Mouse (Mus musculus) stomach, embryonic 15.5 days (tissue): Measurements from ENCODE around the gene Mylk4. TPM values are rescaled to one million over a fixed set of nuclear protein-coding genes. Genes with fewer than 3 reads are reported as not detected.

Experiments
- ATAC-seq: fragments of 200-750 bp; cut with Nextera tagmentation; 2 replicates; pipeline ENCODE4 v1.8.0; 2017; ENCODE audit warnings: low read depth, moderate number of reproducible peaks, moderate TSS enrichment; ENCODE audit not compliant: insufficient read depth, low FRiP score
- H3K27ac ChIP-seq: fragments of 300-500 bp; sonication (generic); 2 replicates; pipeline ENCODE4 v1.5.1; 2015; ENCODE audit warnings: mild to moderate bottlenecking, inconsistent platforms
- H3K27me3 ChIP-seq: fragments of 300-500 bp; sonication (generic); replicated peaks from 2 replicates; pipeline ENCODE4 v1.6.1; 2015; ENCODE audit warnings: inconsistent platforms
- H3K36me3 ChIP-seq: fragments of 300-500 bp; sonication (generic); 2 replicates; pipeline ENCODE4 v1.6.1; 2015; ENCODE audit warnings: inconsistent platforms
- H3K4me1 ChIP-seq: fragments of 300-500 bp; sonication (generic); 2 replicates; pipeline ENCODE4 v1.6.1; 2015; ENCODE audit warnings: inconsistent platforms
- H3K4me2 ChIP-seq: fragments of 300-500 bp; sonication (generic); 2 replicates; pipeline ENCODE4 v1.6.1; 2015; ENCODE audit warnings: mild to moderate bottlenecking, inconsistent platforms
- H3K4me3 ChIP-seq: fragments of 300-500 bp; sonication (generic); replicated peaks from 2 replicates; pipeline ENCODE4 v1.5.1; 2015; ENCODE audit warnings: inconsistent platforms
- H3K9ac ChIP-seq: fragments of 300-500 bp; sonication (generic); 2 replicates; pipeline ENCODE4 v1.6.1; 2015; ENCODE audit warnings: inconsistent platforms
- H3K9me3 ChIP-seq: fragments of 300-500 bp; sonication (generic); 2 replicates; pipeline ENCODE4 v1.6.1; 2016; ENCODE audit warnings: inconsistent platforms
- WGBS: fragments of 180-500 bp; shearing (Covaris S2); methylation state at CpG from one replicate; pipeline ENCODE4 v1.1.7; 2015; 5-methylcytosine and 5-hydroxymethylcytosine counted together
- polyA plus RNA-seq: library from polyadenylated mRNA; unstranded; fragments of >200 nt; fragmentation: Nextera tagmentation; extraction: Ambion mirVana; gene quantifications from 2 replicates; pipeline ENCODE4 v1.2.1, GENCODE M21; 2015

The Mylk4 gene
- polyA plus RNA-seq, 1 experiment from 2014 or later, result 0.24 TPM

GRCm38 (mm10) chr13:32701564-32701963 lies 82.2 kb downstream of the Mylk4 start:
- H3K9ac ChIP-seq, result no peak overlapping the region
- WGBS, result 54% methylated on average over 1 of the region's 1 CpGs
- H3K27me3 ChIP-seq, result no peaks in the 10 kb centered on the region
- H3K4me3 ChIP-seq, result no peak overlapping the region
- H3K27ac ChIP-seq, result no peak overlapping the region
- no peaks in the 10 kb centered on the region for H3K9me3 ChIP-seq
- 0 out of 2 replicates have a peak, but pooled peaks cover 1% of the 10 kb centered on the region for H3K4me1 ChIP-seq
- no peak overlapping the region for H3K4me2 ChIP-seq
- H3K36me3 ChIP-seq, result no peaks in the 10 kb centered on the region
- no peak for ATAC-seq

GRCm38 (mm10) chr13:32699376-32699775 lies 84.4 kb downstream of the Mylk4 start:
- no peak overlapping the region for H3K4me2 ChIP-seq
- no peaks in the 10 kb centered on the region for H3K9me3 ChIP-seq
- no peaks in the 10 kb centered on the region for H3K36me3 ChIP-seq
- 88% methylated on average over 1 of the region's 1 CpGs for WGBS
- no peak overlapping the region for H3K9ac ChIP-seq
- H3K4me3 ChIP-seq, result no peak overlapping the region
- no peaks in the 10 kb centered on the region for H3K27me3 ChIP-seq
- ATAC-seq, result no peak
- no peak overlapping the region for H3K27ac ChIP-seq
- H3K4me1 ChIP-seq, result no peaks in the 10 kb centered on the region

- no peaks in the 10 kb centered on the region for H3K27me3 ChIP-seq
- H3K4me3 ChIP-seq, result no peak overlapping the region
- WGBS, result 94% methylated on average over 3 of the region's 3 CpGs
- no peak for ATAC-seq
- no peak overlapping the region for H3K9ac ChIP-seq
- no peak overlapping the region for H3K27ac ChIP-seq
- H3K4me2 ChIP-seq, result no peak overlapping the region
- H3K9me3 ChIP-seq, result no peaks in the 10 kb centered on the region
- H3K4me1 ChIP-seq, result no peaks in the 10 kb centered on the region
- H3K36me3 ChIP-seq, result no peaks in the 10 kb centered on the region
Measured at GRCm38 (mm10) chr13:32698956-32699355, 84.8 kb downstream of the Mylk4 start.

GRCm38 (mm10) chr13:32693886-32694455 lies 89.8 kb downstream of the Mylk4 start:
- Histone ChIP-seq H3K27me3 (no peaks in the 10 kb centered on the region), H3K4me1 (no peaks in the 10 kb centered on the region), H3K4me2 (no peak overlapping the region), H3K9ac (no peak overlapping the region), H3K4me3 (no peak overlapping the region), H3K36me3 (no peaks in the 10 kb centered on the region), H3K9me3 (no peaks in the 10 kb centered on the region), H3K27ac (no peak overlapping the region)
- ATAC-seq, result no peak
- 82% methylated on average over 6 of the region's 6 CpGs for WGBS

- Histone ChIP-seq H3K9ac (no peak overlapping the region), H3K27me3 (no peaks in the 10 kb centered on the region), H3K4me3 (no peak overlapping the region), H3K4me2 (no peak overlapping the region), H3K36me3 (no peaks in the 10 kb centered on the region), H3K27ac (no peak overlapping the region), H3K4me1 (no peaks in the 10 kb centered on the region), H3K9me3 (no peaks in the 10 kb centered on the region)
- 69% methylated on average over 1 of the region's 1 CpGs for WGBS
- no peak for ATAC-seq
Measured at GRCm38 (mm10) chr13:32692563-32692962, 91.2 kb downstream of the Mylk4 start.

GRCm38 (mm10) chr13:32690279-32690678 lies 93.5 kb downstream of the Mylk4 start:
- Histone ChIP-seq H3K9ac (no peak overlapping the region), H3K4me3 (no peak overlapping the region), H3K4me1 (no peaks in the 10 kb centered on the region), H3K27me3 (no peaks in the 10 kb centered on the region), H3K9me3 (no peaks in the 10 kb centered on the region), H3K27ac (no peak overlapping the region), H3K4me2 (no peak overlapping the region), H3K36me3 (no peaks in the 10 kb centered on the region)
- no peak for ATAC-seq
- 79% methylated on average over 3 of the region's 3 CpGs for WGBS

- ATAC-seq, result no peak; the same call in 1 of the 2 replicates
- peak overlapping the region; percentile 34; the same call in 1 of the 2 replicates for H3K4me2 ChIP-seq
- WGBS, result 34% methylated on average over 12 of the region's 12 CpGs
Measured at GRCm38 (mm10) chr13:32680868-32681515, 102.8 kb downstream of the Mylk4 start.

GRCm38 (mm10) chr13:32680121-32680551 lies 103.6 kb downstream of the Mylk4 start:
- Histone ChIP-seq H3K27ac (no peak overlapping the region), H3K36me3 (no peaks in the 10 kb centered on the region), H3K4me2 (no peak overlapping the region), H3K4me1 (no peaks in the 10 kb centered on the region), H3K9me3 (no peaks in the 10 kb centered on the region), H3K4me3 (no peak overlapping the region), H3K27me3 (no peaks in the 10 kb centered on the region), H3K9ac (no peak overlapping the region)
- ATAC-seq, result no peak
- 82% methylated on average over 12 of the region's 12 CpGs for WGBS

More at GRCm38 (mm10) chr13:32680868-32681515, 102.8 kb downstream of the Mylk4 start:
- H3K9me3 ChIP-seq, result no peaks in the 10 kb centered on the region
- no peaks in the 10 kb centered on the region for H3K36me3 ChIP-seq
- no peak overlapping the region for H3K9ac ChIP-seq
- H3K4me3 ChIP-seq, result no peak overlapping the region
- H3K4me1 ChIP-seq, result no peaks in the 10 kb centered on the region
- H3K27ac ChIP-seq, result no peak overlapping the region
- H3K27me3 ChIP-seq, result no peaks in the 10 kb centered on the region

- Histone ChIP-seq H3K27ac (no peak overlapping the region), H3K9ac (no peak overlapping the region), H3K36me3 (no peaks in the 10 kb centered on the region), H3K27me3 (no peaks in the 10 kb centered on the region), H3K4me1 (no peaks in the 10 kb centered on the region), H3K4me2 (no peak overlapping the region), H3K9me3 (no peaks in the 10 kb centered on the region), H3K4me3 (no peak overlapping the region)
- no peak for ATAC-seq
- 64% methylated on average over 5 of the region's 5 CpGs for WGBS
Measured at GRCm38 (mm10) chr13:32678998-32679397, 104.8 kb downstream of the Mylk4 start.

- Histone ChIP-seq H3K9me3 (no peaks in the 10 kb centered on the region), H3K9ac (no peak overlapping the region), H3K4me1 (no peaks in the 10 kb centered on the region), H3K27me3 (no peaks in the 10 kb centered on the region), H3K36me3 (no peaks in the 10 kb centered on the region), H3K4me3 (no peak overlapping the region), H3K4me2 (no peak overlapping the region), H3K27ac (no peak overlapping the region)
- 44% methylated on average over 7 of the region's 7 CpGs for WGBS
- ATAC-seq, result no peak
Measured at GRCm38 (mm10) chr13:32670782-32671181, 113.0 kb downstream of the Mylk4 start.

GRCm38 (mm10) chr13:32668296-32668695 lies 115.5 kb downstream of the Mylk4 start:
- no peak overlapping the region for H3K4me3 ChIP-seq
- ATAC-seq, result no peak
- WGBS, result 80% methylated on average over 3 of the region's 3 CpGs
- no peaks in the 10 kb centered on the region for H3K36me3 ChIP-seq
- H3K4me2 ChIP-seq, result no peak overlapping the region
- H3K27me3 ChIP-seq, result no peaks in the 10 kb centered on the region
- no peak overlapping the region for H3K9ac ChIP-seq
- no peak overlapping the region for H3K27ac ChIP-seq
- no peaks in the 10 kb centered on the region for H3K4me1 ChIP-seq
- no peaks in the 10 kb centered on the region for H3K9me3 ChIP-seq

- no peak overlapping the region for H3K9ac ChIP-seq
- no peak overlapping the region for H3K4me2 ChIP-seq
- H3K9me3 ChIP-seq, result no peaks in the 10 kb centered on the region
- H3K4me3 ChIP-seq, result no peak overlapping the region
- H3K27ac ChIP-seq, result no peak overlapping the region
- ATAC-seq, result no peak
- no peaks in the 10 kb centered on the region for H3K4me1 ChIP-seq
- no peaks in the 10 kb centered on the region for H3K27me3 ChIP-seq
- no peaks in the 10 kb centered on the region for H3K36me3 ChIP-seq
- 57% methylated on average over 4 of the region's 4 CpGs for WGBS
Measured at GRCm38 (mm10) chr13:32667386-32667785, 116.4 kb downstream of the Mylk4 start.
